Mouse (Mus musculus) left cerebral cortex, adult 6 months (tissue): ENCODE measurements around the gene Cd86. TPM values are rescaled to one million over a fixed set of nuclear protein-coding genes. Genes with fewer than 3 reads are reported as not detected.

Experiments used
- long read RNA-seq, 2 experiments: library from polyadenylated mRNA; unstranded; transcript quantifications; one replicate each; pipeline ENCODE4 v2.0.0; 2019 to 2020
- polyA plus RNA-seq: library from polyadenylated mRNA; unstranded; fragments of <200 nt; fragmentation: Nextera tagmentation; gene quantifications from 2 replicates; pipeline ENCODE4 v1.2.3, GENCODE M21; 2021

Cd86 gene
- polyA plus RNA-seq = 1.2 and 1.7 TPM in 2 replicates
- long read RNA-seq, experiment 1, transcript Cd86-201 (8 exons, 2,539 nt) = major isoform, 7 of 8 reads
- long read RNA-seq, experiment 1, partial matches to known transcripts = 0 of 8 reads
- long read RNA-seq, experiment 1, other reads (novel, unspliced or antisense) = 1 of 8 reads
- long read RNA-seq, experiment 2, partial matches to known transcripts = 1 of 3 reads
- long read RNA-seq, experiment 2, other reads (novel, unspliced or antisense) = 0 of 3 reads

DNA sequence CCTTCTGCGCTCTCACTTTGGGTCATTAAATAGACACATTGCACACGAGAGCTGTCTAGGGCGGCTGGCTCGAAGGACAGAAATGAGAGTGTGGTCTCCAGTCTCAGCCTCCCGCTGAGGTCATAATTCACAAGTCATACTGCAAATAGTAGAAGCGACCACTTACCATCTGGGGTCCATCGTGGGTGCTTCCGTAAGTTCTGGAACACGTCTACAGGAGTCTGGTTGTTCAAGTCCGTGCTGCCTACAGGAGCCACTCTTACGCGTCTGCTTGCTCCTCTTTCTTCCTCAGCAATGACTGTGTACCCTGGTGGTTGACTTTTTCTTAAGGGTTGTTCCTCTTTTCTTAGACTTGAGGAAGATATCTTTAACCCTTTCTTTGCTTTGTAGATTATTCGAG lies at the start of gene Cd86:
Cd86 (minus strand) TSS at position 300 of the 400 bp plus-strand sequence.

DNA sequence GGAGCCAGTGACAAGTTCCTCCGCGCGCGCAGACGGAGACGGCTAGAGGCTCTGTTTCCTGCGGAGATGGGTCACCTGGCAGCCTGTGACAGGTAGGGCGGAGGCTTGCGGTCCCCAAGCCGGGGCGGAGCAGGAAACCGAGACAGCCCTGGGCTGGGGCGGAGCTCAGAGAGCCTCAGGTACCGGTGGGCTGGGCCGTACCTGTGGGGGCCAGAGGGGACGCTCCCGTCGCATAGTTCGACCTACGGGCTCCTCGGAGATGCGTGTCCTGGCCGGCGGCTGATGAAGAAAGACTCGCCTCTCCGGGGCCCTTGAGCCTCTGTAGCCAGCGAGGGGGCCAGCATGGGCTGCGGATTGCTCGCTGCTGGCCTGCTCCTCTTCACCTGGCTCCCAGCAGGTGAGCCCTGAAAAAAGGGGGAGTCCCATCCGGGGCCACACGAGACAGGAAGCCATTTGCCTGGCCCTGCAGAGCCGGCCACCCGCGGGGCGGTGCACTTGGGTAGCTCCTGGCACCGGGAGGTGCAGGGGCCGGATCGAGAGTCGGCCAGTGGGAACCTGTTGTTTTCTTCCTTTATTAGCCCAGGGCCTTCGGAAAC lies 28.0 kb upstream of the Cd86 start, which contains the start of gene Ildr1:
Ildr1 (plus strand) TSS at position 161 of the 596 bp plus-strand sequence.

DNA sequence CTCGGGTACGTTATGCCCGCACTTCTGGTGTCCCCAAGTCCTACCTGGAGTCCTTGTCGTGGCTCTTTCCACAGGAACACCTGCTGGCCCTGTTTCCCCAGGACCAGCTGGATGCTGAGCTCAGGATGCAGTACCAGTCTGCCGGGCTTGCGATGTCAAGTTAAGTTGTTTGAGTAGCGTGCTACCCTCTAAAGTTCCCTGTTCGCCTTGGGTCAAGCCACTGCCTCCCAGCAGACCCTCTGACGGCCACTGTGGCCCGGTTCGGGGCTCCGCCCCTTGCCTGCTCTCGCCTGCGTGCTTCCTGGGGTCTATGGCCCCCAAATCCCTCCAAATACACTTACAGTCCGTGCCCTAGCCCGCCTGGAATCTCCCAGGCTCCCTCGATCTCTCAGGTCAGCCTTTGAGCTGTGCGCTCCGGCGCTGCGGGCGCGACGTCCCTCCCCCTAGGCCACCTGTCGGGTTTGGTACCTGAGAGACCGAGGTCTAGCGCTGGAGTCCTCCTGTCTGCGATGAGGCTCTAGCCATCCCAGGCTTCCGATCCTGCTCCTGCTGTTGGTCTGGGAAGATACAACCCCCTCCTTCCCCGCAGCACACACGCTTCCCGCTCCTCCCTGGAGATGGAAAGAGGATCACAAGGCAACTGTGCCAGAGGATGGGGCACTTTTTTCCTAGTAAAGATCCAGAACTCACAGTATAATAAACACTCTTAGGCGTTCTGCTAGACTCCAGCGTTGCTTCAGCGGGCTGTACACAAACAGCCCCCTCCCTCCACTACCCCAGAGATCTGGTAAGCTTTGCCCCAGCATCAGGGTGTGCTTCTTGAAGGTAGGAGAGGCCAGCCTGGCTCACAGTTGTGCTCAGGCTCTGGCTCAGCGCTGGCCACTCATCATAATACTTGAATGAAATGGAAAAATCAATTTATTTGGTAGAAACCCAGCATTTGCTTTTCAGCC lies 104.2 kb downstream of the Cd86 start, which contains the start of gene Casr:
Casr (minus strand) TSS at position 756 of the 953 bp plus-strand sequence.

Other genes starting within 250 kb of the Cd86 start
- gene Stfa3, start 210.7 kb downstream of the Cd86 start, polyA plus RNA-seq = not detected in 2 replicates
- 0.28 and 0.48 TPM in 2 replicates for gene Casr, start 103.9 kb downstream of the Cd86 start, polyA plus RNA-seq
- gene Ildr1, start 27.9 kb upstream of the Cd86 start, polyA plus RNA-seq = 0.15 and 0.26 TPM in 2 replicates
- gene Slc15a2, start 118.9 kb upstream of the Cd86 start, polyA plus RNA-seq = 23.8 and 30.6 TPM in 2 replicates
- gene Iqcb1, start 162.3 kb upstream of the Cd86 start, polyA plus RNA-seq = 55.2 and 73.5 TPM in 2 replicates
- gene Eaf2, start 208.9 kb upstream of the Cd86 start, polyA plus RNA-seq = 1.2 and 1.5 TPM in 2 replicates
- gene Golgb1, start 209.1 kb upstream of the Cd86 start, polyA plus RNA-seq = 116 and 133 TPM in 2 replicates